Mouse (Mus musculus) left cerebral cortex, adult 2 months (tissue): ENCODE results near the gene Hist3h2ba. TPM values are rescaled to one million over a fixed set of nuclear protein-coding genes. Genes with fewer than 3 reads are reported as not detected.

Experiments used
- DNase-seq, 2 experiments: peaks; one replicate each; pipeline ENCODE4 v3.0.0; 2021 to 2022; ENCODE audit warnings: low spot score in 2 of 2, mixed read lengths in 1 of 2; ENCODE audit errors: extremely low spot score in 1 of 2
- H3K27ac ChIP-seq: fragments of 200-600 bp; 2 replicates; pipeline ENCODE4 v1.8.1; 2022
- H3K4me3 ChIP-seq: fragments of 200-600 bp; 2 replicates; pipeline ENCODE4 v1.8.1; 2022
- CTCF ChIP-seq: fragments of 200-600 bp; IDR thresholded peaks from 2 replicates; pipeline ENCODE4 v1.8.1; 2022; ENCODE audit warnings: antibody characterized with exemption, mild to moderate bottlenecking, moderate library complexity
- intact Hi-C: fragments of 180-260 bp; cut with DNase I; formaldehyde crosslinking; loops from one replicate; pipeline ENCODE4 v1.15.1; 2025
- long read RNA-seq, 2 experiments: library from polyadenylated mRNA; stranded (forward); transcript quantifications; one replicate each; pipeline ENCODE4 v2.0.0; 2021; ENCODE audit warnings: borderline mapping rate in 2 of 2
- total RNA-seq, 2 experiments: library from RNA; stranded (reverse); gene quantifications; 2 replicates each; pipeline ENCODE4 v1.2.3; 2021

Hist3h2ba gene
- 10 to 100 TPM; 88.5 to 98.9 TPM for total RNA-seq
- long read RNA-seq, experiment 1, transcript Hist3h2ba-201 (1 exons, 614 nt) = major isoform, 12 of 12 reads
- long read RNA-seq, experiment 1, partial matches to known transcripts = 0 of 12 reads
- long read RNA-seq, experiment 1, other reads (novel, unspliced or antisense) = 0 of 12 reads
- long read RNA-seq, experiment 2, transcript Hist3h2ba-201 (1 exons, 614 nt) = major isoform, 13 of 13 reads
- long read RNA-seq, experiment 2, partial matches to known transcripts = 0 of 13 reads
- long read RNA-seq, experiment 2, other reads (novel, unspliced or antisense) = 0 of 13 reads

DNA sequence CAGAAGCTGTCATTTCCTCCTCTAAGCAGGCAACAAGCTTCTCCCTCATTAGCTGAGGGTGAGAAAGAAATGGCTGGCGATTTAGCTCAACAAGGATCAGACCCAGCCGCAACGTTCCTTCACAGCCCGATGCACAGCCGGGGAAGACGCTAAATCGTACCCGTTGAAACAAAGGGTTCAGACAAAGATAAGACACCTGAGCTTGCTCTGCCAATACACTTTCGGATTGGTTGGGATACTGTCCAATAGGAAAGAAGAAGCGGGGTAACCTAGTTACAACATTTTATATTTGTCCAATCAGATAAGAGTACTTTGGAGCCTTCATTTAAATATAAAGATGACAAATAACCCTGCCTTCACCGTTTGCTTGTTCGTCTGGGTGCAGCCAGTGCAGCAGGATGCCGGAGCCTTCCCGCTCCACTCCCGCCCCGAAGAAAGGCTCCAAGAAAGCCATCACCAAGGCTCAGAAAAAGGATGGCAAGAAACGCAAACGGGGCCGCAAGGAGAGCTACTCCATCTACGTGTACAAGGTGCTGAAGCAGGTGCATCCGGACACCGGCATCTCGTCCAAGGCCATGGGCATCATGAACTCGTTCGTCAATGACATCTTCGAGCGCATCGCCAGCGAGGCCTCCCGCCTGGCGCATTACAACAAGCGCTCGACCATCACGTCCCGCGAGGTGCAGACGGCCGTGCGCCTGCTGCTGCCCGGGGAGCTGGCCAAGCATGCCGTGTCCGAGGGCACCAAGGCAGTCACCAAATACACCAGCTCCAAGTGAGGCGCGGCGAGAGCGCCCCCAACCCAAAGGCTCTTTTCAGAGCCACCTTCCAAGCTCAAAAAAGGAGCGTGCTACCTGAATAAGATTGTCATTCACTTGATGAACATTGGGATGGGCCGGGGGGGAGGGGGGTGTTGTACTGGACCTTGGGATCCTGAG is at the start of gene Hist3h2ba:
TSS of gene Hist3h2ba (plus strand) at position 379 of the 938 bp plus-strand sequence.
- peak within 1 kb of the TSS; percentile 96 for H3K27ac ChIP-seq
- peak within 1 kb of the TSS; percentile 67 for H3K4me3 ChIP-seq
- intact Hi-C loops = no loop called here
- TF ChIP-seq CTCF = no peak
- DNase-seq = peak; percentile 77 to 78

DNA sequence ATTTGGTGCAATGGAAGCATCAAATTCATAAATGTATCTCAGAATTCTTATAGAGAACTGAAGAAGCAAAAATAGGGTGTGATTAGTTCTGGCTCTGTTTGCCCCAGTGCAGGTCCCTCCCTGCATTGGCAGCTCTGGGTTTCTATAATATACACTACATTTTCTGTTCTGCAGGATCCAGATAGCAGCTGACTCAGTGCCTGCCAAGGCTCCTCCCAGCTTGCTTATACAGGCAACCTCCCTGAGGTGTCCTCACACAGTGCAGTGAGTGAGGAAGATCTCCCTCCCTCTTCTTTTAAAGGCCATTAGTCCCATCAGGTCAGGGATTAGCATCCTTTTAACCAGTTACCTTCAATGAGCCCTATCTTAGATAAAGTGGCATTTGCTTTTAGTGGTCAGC is 47.6 kb upstream of the Hist3h2ba start:
- Histone ChIP-seq H3K27ac (no peak overlapping the region), H3K4me3 (no peak overlapping the region)
- intact Hi-C loops = no loop called here
- DNase-seq = no peak
- TF ChIP-seq CTCF = no peak

DNA sequence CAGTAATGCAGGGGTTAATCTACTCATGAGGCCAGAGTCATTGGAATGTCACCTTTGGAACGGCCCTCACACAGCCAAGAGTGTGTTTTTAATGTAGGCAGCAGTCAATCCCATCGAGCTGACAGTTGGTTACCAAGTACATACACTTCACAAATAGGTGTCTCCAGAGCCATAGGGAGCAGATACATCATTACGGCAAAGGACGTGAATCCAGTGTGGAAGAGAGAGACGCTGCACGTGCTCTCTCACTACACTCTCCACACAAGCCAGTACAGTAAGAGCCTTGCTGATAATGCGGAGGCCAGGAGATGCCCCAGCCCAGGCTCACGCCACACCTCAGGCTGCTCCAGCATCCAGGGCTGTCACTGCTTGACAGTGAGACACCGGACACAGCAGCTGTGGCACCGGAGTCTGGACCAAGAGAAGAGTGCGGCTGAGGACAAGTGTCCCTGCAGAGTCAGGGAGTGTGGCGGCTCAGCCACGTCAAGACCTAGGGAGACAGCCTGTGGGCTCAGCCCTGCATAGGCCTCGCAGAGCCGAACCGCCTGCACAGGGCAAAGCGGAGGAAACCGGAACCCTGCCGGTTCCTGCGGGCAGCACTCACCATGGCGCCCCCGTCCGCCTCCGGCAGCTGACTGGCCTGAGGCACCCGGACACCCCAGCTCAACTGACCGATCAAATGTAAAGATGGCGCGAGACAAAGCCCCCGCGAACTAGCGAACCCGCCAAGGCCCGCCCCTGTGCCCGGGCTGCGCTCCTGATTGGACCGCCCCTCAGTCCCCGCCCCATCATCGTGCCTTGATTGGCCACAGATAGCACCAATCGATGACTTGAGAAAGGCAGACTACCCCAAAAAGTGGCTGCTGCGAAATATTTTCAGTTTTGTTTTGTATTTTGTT is 45.0 kb upstream of the Hist3h2ba start, which contains the start of gene Zfp39:
TSS of gene Zfp39 (minus strand) at position 715 of the 899 bp plus-strand sequence.
- no peak for TF ChIP-seq CTCF
- intact Hi-C loops = no loop called here
- peak within 1 kb of the TSS; percentile 93 for H3K27ac ChIP-seq
- peak; percentile 95 to 98 for DNase-seq
- H3K4me3 ChIP-seq = peak within 1 kb of the TSS; percentile 96

DNA sequence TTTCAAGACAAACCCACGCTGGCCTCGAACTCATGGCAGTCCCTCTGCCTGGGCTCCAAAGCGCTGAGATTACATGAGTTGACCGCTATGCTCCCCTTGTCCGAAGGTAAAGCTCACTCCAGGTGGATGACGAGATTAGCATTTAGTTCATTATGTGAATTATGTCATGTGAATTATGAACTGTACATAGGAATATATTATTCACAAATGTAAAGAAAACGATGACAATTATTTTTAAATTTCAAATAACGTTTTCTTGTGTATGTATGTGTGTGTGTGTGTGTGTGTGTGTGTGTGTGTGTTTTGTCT is 44.4 kb upstream of the Hist3h2ba start:
- intact Hi-C loops = no loop called here
- H3K27ac ChIP-seq = peak overlapping the region; percentile 81
- TF ChIP-seq CTCF = no peak
- H3K4me3 ChIP-seq = peak overlapping the region; percentile 96
- DNase-seq = no peak

DNA sequence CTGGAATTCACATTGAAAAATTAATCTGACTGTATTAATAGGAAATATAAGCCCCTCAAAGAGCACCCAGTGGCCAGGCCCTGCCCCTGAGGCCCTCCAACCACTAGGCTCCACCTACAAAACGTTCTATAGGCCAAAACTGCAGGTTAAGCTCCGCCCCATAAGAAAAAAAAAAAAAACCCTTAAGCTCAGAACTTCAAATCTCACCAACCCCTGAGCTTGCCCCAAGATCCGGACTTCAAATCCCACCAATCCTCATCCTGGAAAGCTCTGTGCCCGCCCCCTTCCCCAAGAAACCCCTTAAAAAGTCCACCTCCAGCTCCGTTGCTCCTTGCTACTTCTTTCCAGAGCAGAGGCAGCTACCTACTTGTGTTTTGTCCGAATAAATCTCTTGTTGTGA is 43.9 kb upstream of the Hist3h2ba start:
- intact Hi-C loops = no loop called here
- DNase-seq = no peak
- H3K4me3 ChIP-seq = no peak overlapping the region
- TF ChIP-seq CTCF = no peak
- H3K27ac ChIP-seq = no peak overlapping the region

DNA sequence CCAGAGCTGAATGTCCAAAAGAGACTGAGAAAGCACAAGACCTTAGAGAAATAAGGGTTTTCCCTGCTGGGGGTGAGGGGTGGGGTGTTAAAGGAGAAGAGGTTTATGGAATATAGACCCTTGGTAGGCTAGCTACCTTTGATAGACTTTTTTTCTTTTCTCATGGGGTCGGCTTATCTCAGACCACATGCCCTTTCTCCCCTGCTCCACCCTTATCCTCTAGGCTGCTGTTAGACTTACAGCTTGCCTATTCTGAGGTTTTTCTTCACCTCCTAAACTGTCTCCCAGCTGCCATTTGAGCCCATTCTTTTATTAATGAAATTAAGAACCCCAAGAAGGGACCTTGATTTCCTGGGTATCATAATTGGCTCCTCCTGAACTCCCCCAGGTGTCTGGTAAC is 34.9 kb upstream of the Hist3h2ba start:
- Histone ChIP-seq H3K27ac (no peak overlapping the region), H3K4me3 (no peak overlapping the region)
- no peak for TF ChIP-seq CTCF
- intact Hi-C loops = no loop called here
- no peak for DNase-seq

DNA sequence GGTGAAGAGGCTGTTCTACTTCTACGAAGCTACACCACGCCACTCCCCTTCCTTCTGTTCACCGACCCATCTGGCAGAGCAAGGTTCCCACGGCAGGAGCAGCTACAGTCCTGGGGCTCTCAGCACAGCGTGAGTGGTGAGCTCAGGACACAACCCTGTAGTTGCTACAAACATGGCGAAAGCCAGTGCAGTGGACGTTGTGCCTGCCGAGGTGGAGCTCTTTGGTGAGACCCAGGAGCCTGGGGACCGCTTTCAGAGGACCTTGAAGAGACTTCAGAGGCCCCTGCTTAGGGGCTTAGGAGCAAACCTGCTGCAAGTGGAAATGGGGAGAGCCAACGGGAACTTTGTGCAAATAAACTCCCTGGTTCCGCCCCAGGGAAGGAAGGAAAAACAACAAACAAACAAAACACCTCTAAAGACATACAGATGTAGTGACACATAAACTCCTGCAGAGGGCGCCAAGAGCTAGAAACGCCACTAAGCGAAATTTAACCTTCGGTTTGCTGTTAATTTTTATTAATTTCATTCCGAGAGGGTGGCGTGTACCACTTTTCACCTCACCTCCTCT is 34.2 kb upstream of the Hist3h2ba start:
- DNase-seq = no peak
- peak; percentile 85 for TF ChIP-seq CTCF
- Histone ChIP-seq H3K27ac (no peak overlapping the region), H3K4me3 (peak overlapping the region; percentile 14; the same call in 1 of the 2 replicates)
- intact Hi-C loops = loop anchor here (5.0 kb wide), 1 partner anchor 383 kb away; no protein-coding TSS in a partner anchor

DNA sequence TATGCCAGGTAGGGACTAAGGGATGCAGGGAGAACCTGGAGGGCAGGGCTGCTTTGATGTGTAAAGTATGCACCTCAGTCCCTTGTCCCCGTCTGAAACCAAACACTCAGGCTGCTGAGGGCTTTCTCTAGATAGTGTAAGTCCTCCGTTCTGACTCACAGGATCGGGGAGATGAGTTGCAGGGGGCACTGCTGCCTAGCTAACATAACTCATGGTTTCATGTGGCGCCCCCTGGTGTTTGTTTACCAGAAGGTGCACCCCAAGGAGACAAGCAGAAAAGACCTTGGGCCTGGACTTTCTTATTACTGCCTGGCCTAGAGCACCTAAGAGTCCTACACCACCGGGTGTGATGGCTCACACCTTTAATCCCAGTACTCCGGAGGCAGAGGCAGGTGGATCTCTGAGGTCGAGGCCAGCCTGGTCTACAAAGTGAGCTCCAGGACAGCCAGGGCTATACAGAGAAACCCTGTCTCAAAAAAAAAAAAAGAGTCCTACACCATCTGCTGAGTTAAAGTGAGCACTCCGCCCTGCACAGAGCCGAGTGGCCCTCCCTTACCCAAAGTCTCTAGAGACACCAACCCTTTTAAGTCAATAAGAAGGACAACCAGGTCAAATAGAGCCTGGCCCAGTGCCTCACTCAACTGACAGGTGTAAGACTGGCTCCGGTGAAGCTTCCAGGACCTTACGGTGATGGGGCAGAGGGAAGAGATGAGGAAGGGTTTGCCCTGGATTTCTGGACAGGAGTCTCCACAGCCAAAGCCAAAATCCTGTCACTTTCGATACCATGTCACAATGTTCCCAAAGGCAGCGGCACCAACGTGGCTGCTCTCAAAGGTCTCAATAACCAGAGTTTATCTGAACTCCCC is 31.6 kb upstream of the Hist3h2ba start:
- no peak for DNase-seq
- intact Hi-C loops = loop anchor here (5.0 kb wide), 1 partner anchor 380 kb away; no protein-coding TSS in a partner anchor
- TF ChIP-seq CTCF = peak; percentile 59
- no peak overlapping the region for H3K27ac ChIP-seq
- no peak overlapping the region for H3K4me3 ChIP-seq

DNA sequence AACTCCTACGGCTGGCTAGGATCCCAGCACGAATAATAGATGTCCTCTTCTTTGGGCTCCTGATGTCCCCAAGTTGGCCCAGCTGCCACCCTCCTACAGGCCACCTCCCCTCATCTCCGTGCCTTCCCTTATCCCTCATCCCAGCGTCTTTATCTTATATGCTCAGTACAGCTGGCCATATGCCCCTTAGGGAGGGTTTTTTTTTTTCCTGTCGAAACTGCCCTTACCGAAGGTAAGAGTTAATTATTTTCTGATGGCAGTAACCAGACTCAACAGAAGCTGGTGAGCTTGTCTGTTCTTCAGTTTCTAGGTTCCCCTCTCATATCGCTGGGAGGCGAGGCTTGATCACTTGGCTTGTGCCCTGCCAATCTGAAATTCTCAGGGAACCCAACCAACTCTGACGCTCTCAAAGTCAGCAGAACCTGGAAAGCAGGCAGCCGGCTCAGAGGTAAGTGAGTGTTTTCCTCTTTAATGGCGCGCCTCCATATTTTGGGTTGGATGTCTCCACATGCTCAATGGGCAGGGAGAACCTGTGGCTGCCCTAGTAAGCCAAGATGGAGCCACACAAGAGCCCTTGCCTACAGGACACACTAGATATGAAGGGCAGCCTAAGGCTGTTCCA is 30.9 kb upstream of the Hist3h2ba start, which contains the start of gene Btnl10:
TSS of gene Btnl10 (plus strand) at position 164 of the 622 bp plus-strand sequence.
- intact Hi-C loops = loop anchor here (5.0 kb wide), 1 partner anchor 379 kb away; no protein-coding TSS in a partner anchor
- no peak for TF ChIP-seq CTCF
- no peak within 1 kb of the TSS for H3K27ac ChIP-seq
- DNase-seq = no peak
- no peak within 1 kb of the TSS for H3K4me3 ChIP-seq

DNA sequence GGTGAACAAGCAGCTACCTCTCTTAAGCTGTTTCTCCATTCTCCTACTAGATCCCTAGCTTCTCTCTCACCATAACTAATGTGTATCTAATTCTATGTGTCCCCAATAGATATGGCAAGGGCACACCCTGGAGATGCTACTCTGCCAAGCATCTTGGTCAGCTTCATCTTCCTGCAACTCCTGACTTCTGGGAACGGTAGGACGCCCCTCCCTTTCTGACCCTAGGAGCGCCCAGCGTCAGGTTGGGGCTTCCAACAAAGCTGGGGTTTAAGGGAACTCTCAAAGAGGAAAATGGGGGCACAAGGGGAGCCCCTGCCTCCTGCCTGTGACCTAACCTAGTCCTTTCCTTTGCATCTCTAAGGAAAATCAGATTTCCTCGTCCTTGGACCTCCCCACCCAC is 30.0 kb upstream of the Hist3h2ba start:
- DNase-seq = no peak
- no peak overlapping the region for H3K4me3 ChIP-seq
- intact Hi-C loops = loop anchor here (5.0 kb wide), 1 partner anchor 379 kb away; no protein-coding TSS in a partner anchor
- H3K27ac ChIP-seq = no peak overlapping the region
- no peak for TF ChIP-seq CTCF
